9 mouse cellular contexts compared by ENCODE assay signal in genomic region chr3:129213633-129214145, GRCm38 (mm10). TPM values are rescaled to one million over a fixed set of nuclear protein-coding genes. Genes with fewer than 3 reads are reported as not detected.
DNase-seq lines count a peak whose midpoint lies in the region; ATAC-seq and TF ChIP-seq lines count a peak whose summit lies in the region.
"Had no signal": no experiment of that assay in that cellular context is flagged by ENCODE, and none has a peak within 500 bp of the region (broad histone marks: within the 10 kb centered on the region; RNA-seq: fewer than 3 reads in every experiment).

No protein-coding gene starts in this region.

- H3K4me3 ChIP-seq in layer of hippocampus, adult 2 months: peak overlapping the region; percentile 44
- peak overlapping the region; percentile 53 for H3K4me3 ChIP-seq in lung, embryonic 15.5 days

- no peak overlapping the region for H3K27ac ChIP-seq in layer of hippocampus, adult 2 months
- no peak overlapping the region for H3K27ac ChIP-seq in lung, embryonic 15.5 days

- no peaks in the 10 kb centered on the region for H3K9me3 ChIP-seq in lung, embryonic 15.5 days

- peak; percentile 95 for ATAC-seq in lung, embryonic 15.5 days (ENCODE audit: borderline replicate concordance, extremely low read depth, low FRiP score, low TSS enrichment)

- peak in 1 of 2 experiments; percentile 9 for DNase-seq in layer of hippocampus, adult 2 months (ENCODE audit: low spot score in 2 of 2)
- no peak for DNase-seq in layer of hippocampus, postnatal 36 days
- peak; percentile 95 for DNase-seq in embryo, embryonic 10.5 days (ENCODE audit: low spot score)
- peak; percentile 73 to 78 for DNase-seq in heart, adult 18-20 months
- DNase-seq in kidney, adult 11 months: peak; percentile 79
- peak; percentile 48 for DNase-seq in ovary, postnatal 14 days (ENCODE audit: low spot score)
- DNase-seq in yolk sac, embryonic 10.5 days (ENCODE audit: low spot score): peak; percentile 99

- under 1% methylated on average over 39 of the region's 39 CpGs for WGBS in lung, embryonic 15.5 days

- no peaks in the 10 kb centered on the region for H3K36me3 ChIP-seq in lung, embryonic 15.5 days
- H3K36me3 ChIP-seq: G1E had no signal

- no peak for TF ChIP-seq CTCF in layer of hippocampus, adult 2 months (conservative IDR thresholded peaks at IDR 0.05)

- peaks cover 100% of the 10 kb centered on the region for H3K27me3 ChIP-seq in lung, embryonic 15.5 days

- peaks cover 31% of the 10 kb centered on the region for H3K4me1 ChIP-seq in lung, embryonic 15.5 days

- peak overlapping the region; percentile 40 for H3K9ac ChIP-seq in lung, embryonic 15.5 days

- peak overlapping the region; percentile 95 for H3K4me2 ChIP-seq in lung, embryonic 15.5 days

RNA-seq across cellular contexts. Expression of gene Pitx2, which starts 14.0 kb away (rescaled TPM):
- total RNA-seq in layer of hippocampus, adult 2 months (2021): not detected
- not detected for total RNA-seq in layer of hippocampus, postnatal 36 days (2021)
- total RNA-seq in heart, adult 18-20 months (2021): under 1 TPM; 0.36 to 0.50 TPM
- 3.0 and 6.3 TPM in 2 replicates for polyA plus RNA-seq in lung, embryonic 15.5 days (2015; fragmentation: Nextera tagmentation; extraction: Ambion mirVana)
- polyA plus RNA-seq: G1E had no signal

Comparison
In these comparisons a context has a peak if more than half of its experiments do, and no peak if none do; other contexts are left out.
1. DNase-seq: peak in embryo, embryonic 10.5 days (single experiment), heart, adult 18-20 months (2 of 2), kidney, adult 11 months (single experiment), ovary, postnatal 14 days (single experiment) and yolk sac, embryonic 10.5 days (single experiment); none in layer of hippocampus, postnatal 36 days (0 of 2).